Mouse (Mus musculus): ENCODE results near the gene Adgrl1. TPM values are rescaled to one million over a fixed set of nuclear protein-coding genes. Genes with fewer than 3 reads are reported as not detected.
A peak's percentile ranks its signal among the peaks of the same experiment; 100 is the strongest.

The Adgrl1 gene
- 8.3 and 8.7 TPM in 2 replicates for polyA plus RNA-seq (2015; fragmentation: Nextera tagmentation; extraction: Ambion mirVana)

- WGBS: under 1% methylated on average over 67 of the region's 70 CpGs
- Histone ChIP-seq H3K27me3 (ENCODE audit: control insufficient read depth, insufficient read depth, low read length) (peaks cover 11% of the 10 kb centered on the region), H3K4me1 (ENCODE audit: control insufficient read depth, insufficient read depth, low read length) (peaks cover 29% of the 10 kb centered on the region), H3K4me2 (ENCODE audit: low read depth, low read length) (peak within 1 kb of the TSS; percentile 99), H3K9ac (ENCODE audit: low read length) (peak within 1 kb of the TSS; percentile 90), H3K4me3 (ENCODE audit: low read length) (peak within 1 kb of the TSS; percentile 90), H3K36me3 (ENCODE audit: control insufficient read depth, insufficient read depth) (no peaks in the 10 kb centered on the region), H3K9me3 (replicated peaks; ENCODE audit: control insufficient read depth, low read length) (no peaks in the 10 kb centered on the region), H3K27ac (ENCODE audit: low read length) (peak within 1 kb of the TSS; percentile 91)
- peak; percentile 88 for ATAC-seq (replicated peaks; ENCODE audit: extremely low read depth, insufficient read depth, low FRiP score)
Observed at GRCm38 (mm10) chr8:83899363-83900252, at the start of gene Adgrl1. TSS of gene Adgrl1 (plus strand) at chr8:83900105.

- Histone ChIP-seq H3K9me3 (replicated peaks; ENCODE audit: control insufficient read depth, low read length) (peaks cover 8% of the 10 kb centered on the region), H3K9ac (ENCODE audit: low read length) (no peak overlapping the region), H3K4me2 (ENCODE audit: low read depth, low read length) (no peak overlapping the region), H3K4me3 (ENCODE audit: low read length) (no peak overlapping the region), H3K27ac (ENCODE audit: low read length) (no peak overlapping the region), H3K27me3 (ENCODE audit: control insufficient read depth, insufficient read depth, low read length) (no peaks in the 10 kb centered on the region), H3K36me3 (ENCODE audit: control insufficient read depth, insufficient read depth) (no peaks in the 10 kb centered on the region), H3K4me1 (ENCODE audit: control insufficient read depth, insufficient read depth, low read length) (no peaks in the 10 kb centered on the region)
- 25% methylated on average over 8 of the region's 8 CpGs for WGBS
- no peak for ATAC-seq (replicated peaks; ENCODE audit: extremely low read depth, insufficient read depth, low FRiP score)
Observed at GRCm38 (mm10) chr8:83852329-83852728, 47.6 kb upstream of the Adgrl1 start.

- no peaks in the 10 kb centered on the region for H3K36me3 ChIP-seq (ENCODE audit: control insufficient read depth, insufficient read depth)
- WGBS: 68% methylated on average over 3 of the region's 3 CpGs
- H3K9me3 ChIP-seq (replicated peaks; ENCODE audit: control insufficient read depth, low read length): no peaks in the 10 kb centered on the region
- no peak for ATAC-seq (replicated peaks; ENCODE audit: extremely low read depth, insufficient read depth, low FRiP score)
- H3K27ac ChIP-seq (ENCODE audit: low read length): no peak overlapping the region
- no peak overlapping the region for H3K4me3 ChIP-seq (ENCODE audit: low read length)
- no peaks in the 10 kb centered on the region for H3K4me1 ChIP-seq (ENCODE audit: control insufficient read depth, insufficient read depth, low read length)
- no peak overlapping the region for H3K4me2 ChIP-seq (ENCODE audit: low read depth, low read length)
- H3K27me3 ChIP-seq (ENCODE audit: control insufficient read depth, insufficient read depth, low read length): no peaks in the 10 kb centered on the region
- H3K9ac ChIP-seq (ENCODE audit: low read length): no peak overlapping the region
Observed at GRCm38 (mm10) chr8:83853323-83854050, 46.4 kb upstream of the Adgrl1 start.

GRCm38 (mm10) chr8:83856486-83857065 is 43.3 kb upstream of the Adgrl1 start:
- Histone ChIP-seq H3K27me3 (ENCODE audit: control insufficient read depth, insufficient read depth, low read length) (no peaks in the 10 kb centered on the region), H3K27ac (ENCODE audit: low read length) (no peak overlapping the region), H3K4me1 (ENCODE audit: control insufficient read depth, insufficient read depth, low read length) (no peaks in the 10 kb centered on the region), H3K9ac (ENCODE audit: low read length) (no peak overlapping the region), H3K36me3 (ENCODE audit: control insufficient read depth, insufficient read depth) (no peaks in the 10 kb centered on the region), H3K4me2 (ENCODE audit: low read depth, low read length) (no peak overlapping the region), H3K4me3 (ENCODE audit: low read length) (no peak overlapping the region), H3K9me3 (replicated peaks; ENCODE audit: control insufficient read depth, low read length) (no peaks in the 10 kb centered on the region)
- no peak for ATAC-seq (replicated peaks; ENCODE audit: extremely low read depth, insufficient read depth, low FRiP score)
- WGBS: 64% methylated on average over 6 of the region's 6 CpGs

GRCm38 (mm10) chr8:83862439-83863268 is 37.3 kb upstream of the Adgrl1 start:
- H3K27ac ChIP-seq (ENCODE audit: low read length): no peak overlapping the region
- H3K4me2 ChIP-seq (ENCODE audit: low read depth, low read length): peak overlapping the region; percentile 75
- ATAC-seq (replicated peaks; ENCODE audit: extremely low read depth, insufficient read depth, low FRiP score): no peak; the same call in 1 of the 2 replicates
- H3K4me1 ChIP-seq (ENCODE audit: control insufficient read depth, insufficient read depth, low read length): peaks cover 8% of the 10 kb centered on the region
- no peaks in the 10 kb centered on the region for H3K27me3 ChIP-seq (ENCODE audit: control insufficient read depth, insufficient read depth, low read length)
- peak overlapping the region; percentile 42 for H3K4me3 ChIP-seq (ENCODE audit: low read length)
- WGBS: 6% methylated on average over 24 of the region's 24 CpGs
- 0 out of 2 replicates have a peak, but pooled peaks cover 3% of the 10 kb centered on the region for H3K9me3 ChIP-seq (replicated peaks; ENCODE audit: control insufficient read depth, low read length)
- peak overlapping the region; percentile 55 for H3K9ac ChIP-seq (ENCODE audit: low read length)
- H3K36me3 ChIP-seq (ENCODE audit: control insufficient read depth, insufficient read depth): no peaks in the 10 kb centered on the region

- peak; percentile 81 for ATAC-seq (replicated peaks; ENCODE audit: extremely low read depth, insufficient read depth, low FRiP score)
- WGBS: 0% methylated on average over 59 of the region's 66 CpGs
- H3K27ac ChIP-seq (ENCODE audit: low read length): peak overlapping the region; percentile 43; the same call in 1 of the 2 replicates
Observed at GRCm38 (mm10) chr8:83874881-83875655, 24.8 kb upstream of the Adgrl1 start.

GRCm38 (mm10) chr8:83875656-83876040 is 24.3 kb upstream of the Adgrl1 start:
- H3K27ac ChIP-seq (ENCODE audit: low read length): no peak overlapping the region
- 0% methylated on average over 11 of the region's 11 CpGs for WGBS
- H3K9ac ChIP-seq (ENCODE audit: low read length): peak overlapping the region; percentile 84
- ATAC-seq (replicated peaks; ENCODE audit: extremely low read depth, insufficient read depth, low FRiP score): no peak
- H3K4me1 ChIP-seq (ENCODE audit: control insufficient read depth, insufficient read depth, low read length): peaks cover 7% of the 10 kb centered on the region; the same call in 1 of the 2 replicates
- peak overlapping the region; percentile 79 for H3K4me3 ChIP-seq (ENCODE audit: low read length)
- H3K27me3 ChIP-seq (ENCODE audit: control insufficient read depth, insufficient read depth, low read length): peaks cover 12% of the 10 kb centered on the region
- H3K36me3 ChIP-seq (ENCODE audit: control insufficient read depth, insufficient read depth): no peaks in the 10 kb centered on the region
- peak overlapping the region; percentile 95 for H3K4me2 ChIP-seq (ENCODE audit: low read depth, low read length)
- 0 out of 2 replicates have a peak, but pooled peaks cover 4% of the 10 kb centered on the region for H3K9me3 ChIP-seq (replicated peaks; ENCODE audit: control insufficient read depth, low read length)

More at GRCm38 (mm10) chr8:83874881-83875655, 24.8 kb upstream of the Adgrl1 start:
- H3K36me3 ChIP-seq (ENCODE audit: control insufficient read depth, insufficient read depth): no peaks in the 10 kb centered on the region
- peaks cover 12% of the 10 kb centered on the region for H3K27me3 ChIP-seq (ENCODE audit: control insufficient read depth, insufficient read depth, low read length)
- peaks cover 7% of the 10 kb centered on the region; the same call in 1 of the 2 replicates for H3K4me1 ChIP-seq (ENCODE audit: control insufficient read depth, insufficient read depth, low read length)
- peak overlapping the region; percentile 95 for H3K4me2 ChIP-seq (ENCODE audit: low read depth, low read length)
- 0 out of 2 replicates have a peak, but pooled peaks cover 4% of the 10 kb centered on the region for H3K9me3 ChIP-seq (replicated peaks; ENCODE audit: control insufficient read depth, low read length)
- peak overlapping the region; percentile 79 for H3K4me3 ChIP-seq (ENCODE audit: low read length)
- H3K9ac ChIP-seq (ENCODE audit: low read length): peak overlapping the region; percentile 84

All from heart, embryonic 16.5 days (tissue).